Mouse (Mus musculus): ENCODE results near the gene Kcne1. TPM values are rescaled to one million over a fixed set of nuclear protein-coding genes. Genes with fewer than 3 reads are reported as not detected.

Kcne1 gene
- polyA plus RNA-seq, 1 experiment: 0.04 TPM

DNA sequence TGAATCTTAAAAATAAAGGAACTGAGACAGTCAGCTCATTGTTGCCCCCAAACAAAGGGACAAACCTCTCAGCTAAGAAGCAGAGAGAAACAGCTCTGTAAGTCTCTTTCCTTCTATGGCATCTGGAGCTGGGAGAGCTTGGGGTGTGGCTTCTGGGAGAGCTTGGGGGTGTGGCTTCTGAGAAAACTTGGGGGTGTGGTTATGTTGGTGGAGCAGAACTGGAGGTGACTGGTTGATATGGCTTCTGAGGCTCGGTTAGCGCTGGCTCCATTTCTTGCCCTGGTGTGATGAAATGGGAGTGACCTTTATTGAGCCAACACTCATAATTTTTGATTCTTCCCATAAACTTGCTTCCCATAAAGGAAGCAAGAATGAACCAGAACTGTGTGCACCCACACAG lies 10.0 kb upstream of the Kcne1 start:
- no peak overlapping the region for H3ac ChIP-seq (ENCODE audit: control insufficient read depth, insufficient read length, low read depth)
- H3K79me3 ChIP-seq (ENCODE audit: low read depth): no peaks in the 10 kb centered on the region
- H3K79me2 ChIP-seq (ENCODE audit: control insufficient read depth, insufficient read depth): no peaks in the 10 kb centered on the region
- peaks cover 6% of the 10 kb centered on the region for H3K27me3 ChIP-seq (ENCODE audit: control insufficient read depth, insufficient read depth, insufficient read length)
- H3K36me3 ChIP-seq (ENCODE audit: control insufficient read depth, insufficient read depth): no peaks in the 10 kb centered on the region
- TF ChIP-seq FOSL1 (IDR thresholded peaks at IDR 0.05; ENCODE audit: insufficient read depth, low read length, poor library complexity, severe bottlenecking) (no peak), MYOD1 (IDR thresholded peaks at IDR 0.05; ENCODE audit: control insufficient read depth, insufficient read length, low read depth) (no peak), USF1 (IDR thresholded peaks at IDR 0.05; ENCODE audit: low read depth) (no peak), MAX (IDR thresholded peaks at IDR 0.05) (no peak), MYOG (IDR thresholded peaks at IDR 0.05; ENCODE audit: control insufficient read depth, extremely low read depth, insufficient read length) (no peak), CEBPB (IDR thresholded peaks at IDR 0.05; ENCODE audit: low read depth) (no peak), CTCF (IDR thresholded peaks at IDR 0.05; ENCODE audit: control insufficient read depth, insufficient read depth, insufficient read length) (no peak)
- no peak overlapping the region for H3K4me3 ChIP-seq (ENCODE audit: insufficient read depth, poor library complexity, severe bottlenecking)

DNA sequence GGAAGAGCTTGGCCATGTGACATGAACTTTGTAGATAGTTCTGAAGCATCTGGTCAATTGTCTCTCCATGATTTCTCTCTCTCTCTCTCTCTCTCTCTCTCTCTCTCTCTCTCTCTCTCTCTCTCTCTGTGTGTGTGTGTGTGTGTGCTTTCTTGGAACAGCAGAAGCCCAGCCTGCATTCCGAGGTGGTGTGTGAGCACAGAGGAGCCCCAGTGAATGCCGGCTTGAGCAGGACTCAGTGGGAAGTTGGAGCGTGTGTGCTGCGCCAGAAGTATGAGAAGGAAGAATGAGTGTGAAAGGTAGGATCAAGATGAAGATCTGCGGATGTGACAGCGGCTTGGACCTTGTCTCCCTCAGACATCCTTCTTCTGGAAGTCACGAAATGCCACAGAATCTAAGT lies 6.2 kb upstream of the Kcne1 start:
- Histone ChIP-seq H3K79me2 (ENCODE audit: control insufficient read depth, insufficient read depth) (no peaks in the 10 kb centered on the region), H3K4me3 (ENCODE audit: insufficient read depth, poor library complexity, severe bottlenecking) (no peak overlapping the region), H3ac (ENCODE audit: control insufficient read depth, insufficient read length, low read depth) (no peak overlapping the region), H3K79me3 (ENCODE audit: low read depth) (no peaks in the 10 kb centered on the region), H3K36me3 (ENCODE audit: control insufficient read depth, insufficient read depth) (no peaks in the 10 kb centered on the region), H3K27me3 (ENCODE audit: control insufficient read depth, insufficient read depth, insufficient read length) (peaks cover 26% of the 10 kb centered on the region)
- TF ChIP-seq CEBPB (IDR thresholded peaks at IDR 0.05; ENCODE audit: low read depth): no peak
- TF ChIP-seq MYOD1 (IDR thresholded peaks at IDR 0.05; ENCODE audit: control insufficient read depth, insufficient read length, low read depth): no peak
- TF ChIP-seq USF1 (IDR thresholded peaks at IDR 0.05; ENCODE audit: low read depth): no peak

DNA sequence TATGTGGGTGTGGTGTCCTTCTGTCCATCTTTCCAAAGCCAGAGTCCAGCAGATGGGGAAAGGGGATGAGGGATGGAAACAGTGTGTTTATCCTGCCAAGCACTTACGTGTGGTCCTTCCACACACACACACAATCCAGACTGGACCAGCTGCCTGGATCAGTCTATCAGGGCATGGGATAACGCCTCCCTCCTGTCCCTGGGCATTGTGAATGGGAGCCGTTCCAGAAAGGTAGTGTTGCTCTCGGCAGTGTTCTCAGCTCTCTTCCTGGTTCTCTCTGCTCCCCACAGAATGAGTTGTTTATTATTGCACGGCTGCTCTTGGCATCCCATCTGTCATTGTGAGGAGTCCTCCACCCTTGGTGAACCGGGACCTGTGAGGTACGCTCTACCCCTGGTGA lies 1.4 kb upstream of the Kcne1 start:
- Histone ChIP-seq H3K79me3 (ENCODE audit: low read depth) (no peaks in the 10 kb centered on the region), H3K79me2 (ENCODE audit: control insufficient read depth, insufficient read depth) (no peaks in the 10 kb centered on the region), H3ac (ENCODE audit: control insufficient read depth, insufficient read length, low read depth) (no peak overlapping the region), H3K4me3 (ENCODE audit: insufficient read depth, poor library complexity, severe bottlenecking) (no peak overlapping the region), H3K27me3 (ENCODE audit: control insufficient read depth, insufficient read depth, insufficient read length) (peaks cover 47% of the 10 kb centered on the region), H3K36me3 (ENCODE audit: control insufficient read depth, insufficient read depth) (no peaks in the 10 kb centered on the region)
- no peak for TF ChIP-seq CTCF (IDR thresholded peaks at IDR 0.05; ENCODE audit: control insufficient read depth, insufficient read depth, insufficient read length)
- no peak for TF ChIP-seq USF1 (IDR thresholded peaks at IDR 0.05; ENCODE audit: low read depth)
- TF ChIP-seq FOSL1 (IDR thresholded peaks at IDR 0.05; ENCODE audit: insufficient read depth, low read length, poor library complexity, severe bottlenecking): no peak
- no peak for TF ChIP-seq CEBPB (IDR thresholded peaks at IDR 0.05; ENCODE audit: low read depth)
- TF ChIP-seq MYOG (IDR thresholded peaks at IDR 0.05; ENCODE audit: control insufficient read depth, extremely low read depth, insufficient read length): no peak
- TF ChIP-seq MAX (IDR thresholded peaks at IDR 0.05): no peak
- no peak for TF ChIP-seq MYOD1 (IDR thresholded peaks at IDR 0.05; ENCODE audit: control insufficient read depth, insufficient read length, low read depth)

DNA sequence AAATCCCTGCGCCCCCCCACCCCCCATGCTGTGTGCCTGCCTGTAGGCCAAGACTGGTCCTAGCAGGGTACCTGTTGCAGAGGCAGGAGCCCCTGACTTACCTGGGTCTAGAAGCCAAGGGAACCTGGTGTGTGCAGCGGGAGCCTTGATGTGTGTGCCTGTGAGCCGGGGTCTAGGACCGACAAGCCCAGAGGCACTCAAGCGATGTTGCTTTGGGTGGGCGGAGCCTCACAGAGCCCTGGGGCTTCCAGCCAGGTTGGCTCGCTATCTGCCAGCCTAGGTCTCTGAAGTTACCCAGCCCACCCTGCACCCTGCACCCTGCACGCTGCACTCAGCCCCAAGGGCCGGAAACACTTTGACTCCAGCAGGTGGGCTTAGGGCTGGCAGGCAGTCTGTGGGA lies 534 bp downstream of the Kcne1 start:
- Histone ChIP-seq H3K79me3 (ENCODE audit: low read depth) (no peaks in the 10 kb centered on the region), H3ac (ENCODE audit: control insufficient read depth, insufficient read length, low read depth) (no peak overlapping the region), H3K79me2 (ENCODE audit: control insufficient read depth, insufficient read depth) (no peaks in the 10 kb centered on the region), H3K27me3 (ENCODE audit: control insufficient read depth, insufficient read depth, insufficient read length) (peaks cover 40% of the 10 kb centered on the region), H3K4me3 (ENCODE audit: insufficient read depth, poor library complexity, severe bottlenecking) (no peak overlapping the region), H3K36me3 (ENCODE audit: control insufficient read depth, insufficient read depth) (no peaks in the 10 kb centered on the region)
- TF ChIP-seq CEBPB (IDR thresholded peaks at IDR 0.05; ENCODE audit: low read depth): no peak
- TF ChIP-seq MAX (IDR thresholded peaks at IDR 0.05): no peak
- no peak for TF ChIP-seq MYOG (IDR thresholded peaks at IDR 0.05; ENCODE audit: control insufficient read depth, extremely low read depth, insufficient read length)
- no peak for TF ChIP-seq MYOD1 (IDR thresholded peaks at IDR 0.05; ENCODE audit: control insufficient read depth, insufficient read length, low read depth)
- TF ChIP-seq FOSL1 (IDR thresholded peaks at IDR 0.05; ENCODE audit: insufficient read depth, low read length, poor library complexity, severe bottlenecking): no peak
- TF ChIP-seq CTCF (IDR thresholded peaks at IDR 0.05; ENCODE audit: control insufficient read depth, insufficient read depth, insufficient read length): no peak
- no peak for TF ChIP-seq USF1 (IDR thresholded peaks at IDR 0.05; ENCODE audit: low read depth)

DNA sequence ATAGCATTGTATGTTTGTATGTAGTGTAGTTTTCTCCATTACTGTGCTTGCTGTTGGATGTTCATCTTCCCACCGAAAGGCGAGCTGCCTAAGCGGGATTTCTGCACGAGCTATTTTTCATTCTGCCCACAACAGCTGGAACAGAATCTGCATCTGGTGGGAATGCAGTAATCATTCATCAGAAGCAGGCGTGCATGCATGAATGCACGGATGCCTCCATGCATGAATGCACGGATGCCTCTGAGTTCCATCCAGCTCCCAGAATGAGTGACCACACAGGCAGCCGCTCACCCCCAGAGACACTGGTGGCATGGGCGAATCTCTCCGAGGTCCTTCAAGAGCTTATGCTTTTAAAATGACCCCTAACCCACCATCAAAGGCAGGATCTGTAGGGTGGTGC lies 1.7 kb downstream of the Kcne1 start:
- Histone ChIP-seq H3K36me3 (ENCODE audit: control insufficient read depth, insufficient read depth) (no peaks in the 10 kb centered on the region), H3K27me3 (ENCODE audit: control insufficient read depth, insufficient read depth, insufficient read length) (peaks cover 38% of the 10 kb centered on the region)
- no peak for TF ChIP-seq MYOD1 (IDR thresholded peaks at IDR 0.05; ENCODE audit: control insufficient read depth, insufficient read length, low read depth)
- no peak for TF ChIP-seq CTCF (IDR thresholded peaks at IDR 0.05; ENCODE audit: control insufficient read depth, insufficient read depth, insufficient read length)
- TF ChIP-seq FOSL1 (IDR thresholded peaks at IDR 0.05; ENCODE audit: insufficient read depth, low read length, poor library complexity, severe bottlenecking): no peak
- TF ChIP-seq MYOG (IDR thresholded peaks at IDR 0.05; ENCODE audit: control insufficient read depth, extremely low read depth, insufficient read length): no peak
- TF ChIP-seq MAX (IDR thresholded peaks at IDR 0.05): no peak
- no peak for TF ChIP-seq USF1 (IDR thresholded peaks at IDR 0.05; ENCODE audit: low read depth)
- no peak for TF ChIP-seq CEBPB (IDR thresholded peaks at IDR 0.05; ENCODE audit: low read depth)

DNA sequence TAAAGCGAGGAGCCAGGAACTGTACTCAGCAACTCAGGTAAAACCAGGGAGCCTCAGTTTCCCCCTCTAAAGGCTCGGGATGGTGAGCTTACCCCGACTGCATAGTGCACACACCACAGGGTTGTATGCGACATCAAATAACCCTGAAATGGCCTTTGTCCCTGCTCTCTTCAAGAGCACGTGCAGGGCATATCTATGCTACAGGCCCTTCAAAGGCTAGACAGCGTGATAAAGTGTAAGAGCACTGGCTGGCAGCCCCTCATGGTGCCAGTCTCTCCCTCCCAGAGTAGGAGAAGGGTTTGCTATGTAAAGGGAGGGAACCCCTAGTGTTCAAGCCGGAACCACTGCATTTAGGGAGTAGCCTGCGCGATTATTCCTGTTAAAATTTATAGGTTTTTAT lies 2.2 kb downstream of the Kcne1 start:
- H3K79me2 ChIP-seq (ENCODE audit: control insufficient read depth, insufficient read depth): no peaks in the 10 kb centered on the region
- H3ac ChIP-seq (ENCODE audit: control insufficient read depth, insufficient read length, low read depth): no peak overlapping the region
- peaks cover 32% of the 10 kb centered on the region for H3K27me3 ChIP-seq (ENCODE audit: control insufficient read depth, insufficient read depth, insufficient read length)
- TF ChIP-seq CTCF (IDR thresholded peaks at IDR 0.05; ENCODE audit: control insufficient read depth, insufficient read depth, insufficient read length) (no peak), FOSL1 (IDR thresholded peaks at IDR 0.05; ENCODE audit: insufficient read depth, low read length, poor library complexity, severe bottlenecking) (no peak), MYOD1 (IDR thresholded peaks at IDR 0.05; ENCODE audit: control insufficient read depth, insufficient read length, low read depth) (no peak), CEBPB (IDR thresholded peaks at IDR 0.05; ENCODE audit: low read depth) (no peak), MAX (IDR thresholded peaks at IDR 0.05) (no peak), MYOG (IDR thresholded peaks at IDR 0.05; ENCODE audit: control insufficient read depth, extremely low read depth, insufficient read length) (no peak), USF1 (IDR thresholded peaks at IDR 0.05; ENCODE audit: low read depth) (no peak)
- no peaks in the 10 kb centered on the region for H3K79me3 ChIP-seq (ENCODE audit: low read depth)
- H3K36me3 ChIP-seq (ENCODE audit: control insufficient read depth, insufficient read depth): no peaks in the 10 kb centered on the region
- no peak overlapping the region for H3K4me3 ChIP-seq (ENCODE audit: insufficient read depth, poor library complexity, severe bottlenecking)

More for the DNA sequence above, 1.7 kb downstream of the Kcne1 start:
- H3K79me3 ChIP-seq (ENCODE audit: low read depth): no peaks in the 10 kb centered on the region
- no peaks in the 10 kb centered on the region for H3K79me2 ChIP-seq (ENCODE audit: control insufficient read depth, insufficient read depth)
- H3K4me3 ChIP-seq (ENCODE audit: insufficient read depth, poor library complexity, severe bottlenecking): no peak overlapping the region
- no peak overlapping the region for H3ac ChIP-seq (ENCODE audit: control insufficient read depth, insufficient read length, low read depth)

Data from C2C12 (cell line).